Mouse (Mus musculus) G1E (cell line): ENCODE data around the gene M1ap. TPM values are rescaled to one million over a fixed set of nuclear protein-coding genes. Genes with fewer than 3 reads are reported as not detected.
A peak's percentile ranks its signal among the peaks of the same experiment; 100 is the strongest.

Experiments used
- ATAC-seq: 2 replicates; pipeline ENCODE4 v1.8.0; 2016; ENCODE audit warnings: mild to moderate bottlenecking; ENCODE audit not compliant: insufficient number of reproducible peaks, poor library complexity, low FRiP score, severe bottlenecking; ENCODE audit errors: extremely low read depth
- DNase-seq: peaks from one replicate; pipeline ENCODE4 v3.0.0; 2012; ENCODE audit warnings: low spot score
- H3K27me3 ChIP-seq: 2 replicates; pipeline ENCODE4 v1.6.1; 2012; ENCODE audit warnings: mild to moderate bottlenecking, low read length, inconsistent platforms; ENCODE audit not compliant: insufficient read depth
- H3K36me3 ChIP-seq: replicated peaks from 2 replicates; pipeline ENCODE3; 2012; ENCODE audit warnings: mild to moderate bottlenecking, inconsistent platforms
- H3K4me1 ChIP-seq: 2 replicates; pipeline ENCODE4 v1.6.1; 2012; ENCODE audit warnings: low read depth, low read length, inconsistent platforms, mixed read lengths; ENCODE audit not compliant: insufficient read depth
- H3K4me3 ChIP-seq: 2 replicates; pipeline ENCODE4 v1.5.1; 2012; ENCODE audit warnings: low read depth, mild to moderate bottlenecking, inconsistent platforms, low read length, moderate library complexity, mixed read lengths
- H3K9me3 ChIP-seq: replicated peaks from 2 replicates; pipeline ENCODE4 v1.6.1; 2012; ENCODE audit warnings: inconsistent platforms
- CTCF ChIP-seq: IDR thresholded peaks from 2 replicates; pipeline ENCODE4 v1.5.1; 2012; ENCODE audit warnings: low read depth, low read length, inconsistent platforms, mixed read lengths
- GATA1 ChIP-seq: IDR thresholded peaks from 2 replicates; pipeline ENCODE4 v1.6.1; 2012; ENCODE audit warnings: borderline replicate concordance, low read length, inconsistent platforms, mixed read lengths
- GATA2 ChIP-seq: IDR thresholded peaks from 2 replicates; pipeline ENCODE4 v1.6.1; 2012; ENCODE audit warnings: low read depth, low read length, inconsistent platforms, borderline replicate concordance
- POLR2AphosphoS5 ChIP-seq: IDR thresholded peaks from 2 replicates; pipeline ENCODE4 v1.6.1; 2012; ENCODE audit warnings: low read depth, low read length, inconsistent platforms; ENCODE audit not compliant: insufficient replicate concordance
- TAL1 ChIP-seq: conservative IDR thresholded peaks from 2 replicates; pipeline ENCODE4 v1.6.1; 2012; ENCODE audit warnings: low read depth, low read length, inconsistent platforms, mixed read lengths
- polyA plus RNA-seq: library from polyadenylated mRNA; stranded (reverse); fragments of >175 nt; gene quantifications from 2 replicates; pipeline ENCODE4 v1.2.3, GENCODE M21; 2012
- total RNA-seq, 2 experiments: library from RNA; stranded (forward) in 1 of 2; stranded (reverse) in 1 of 2; fragments of 200-1000 nt in 1 of 2; fragments of >200 nt in 1 of 2; fragmentation: Nextera tagmentation in 1 of 2; gene quantifications; 2 replicates each; pipeline ENCODE4 v1.2.3; 2014 to 2017

The M1ap gene
- total and polyA plus RNA-seq, 3 experiments, result 3.3 to 12.3 (median 8.2) TPM

- ATAC-seq (no peak), DNase-seq (no peak)
- TF ChIP-seq POLR2AphosphoS5 (no peak), TAL1 (no peak), CTCF (no peak), GATA1 (no peak), GATA2 (no peak)
- no peaks in the 10 kb centered on the region for H3K4me1 ChIP-seq
- peaks cover 33% of the 10 kb centered on the region for H3K9me3 ChIP-seq
- peaks cover 13% of the 10 kb centered on the region for H3K36me3 ChIP-seq
- H3K27me3 ChIP-seq, result peaks cover 44% of the 10 kb centered on the region
- H3K4me3 ChIP-seq, result peak within 1 kb of the TSS; percentile 23; the same call in 1 of the 2 replicates
These were observed 123.4 kb downstream of the M1ap start, which contains the start of gene Tlx2 for GRCm38 (mm10) chr6:83070247-83070310. TSS of gene Tlx2 (minus strand) at chr6:83070293.

- Histone ChIP-seq H3K4me1 (no peaks in the 10 kb centered on the region; the same call in 1 of the 2 replicates), H3K4me3 (peak overlapping the region; percentile 23; the same call in 1 of the 2 replicates), H3K27me3 (peaks cover 44% of the 10 kb centered on the region), H3K36me3 (peaks cover 11% of the 10 kb centered on the region), H3K9me3 (peaks cover 33% of the 10 kb centered on the region)
- TF ChIP-seq CTCF, result no peak
- TF ChIP-seq GATA1, result no peak
- TF ChIP-seq GATA2, result no peak
- ATAC-seq (no peak), DNase-seq (no peak)
These were observed 123.9 kb downstream of the M1ap start for GRCm38 (mm10) chr6:83070311-83071219.

- peaks cover 44% of the 10 kb centered on the region for H3K27me3 ChIP-seq
- no peak for DNase-seq
- H3K36me3 ChIP-seq, result peaks cover 7% of the 10 kb centered on the region
- H3K9me3 ChIP-seq, result peaks cover 33% of the 10 kb centered on the region
- no peak overlapping the region; the same call in 1 of the 2 replicates for H3K4me3 ChIP-seq
- H3K4me1 ChIP-seq, result no peaks in the 10 kb centered on the region; the same call in 1 of the 2 replicates
- ATAC-seq, result no peak
- TF ChIP-seq TAL1 (no peak), POLR2AphosphoS5 (no peak), CTCF (no peak), GATA2 (no peak), GATA1 (no peak)
These were observed 124.5 kb downstream of the M1ap start for GRCm38 (mm10) chr6:83071220-83071619.

GRCm38 (mm10) chr6:83074979-83075378 is 128.3 kb downstream of the M1ap start:
- Histone ChIP-seq H3K9me3 (peaks cover 15% of the 10 kb centered on the region), H3K27me3 (peaks cover 31% of the 10 kb centered on the region), H3K4me1 (peaks cover 23% of the 10 kb centered on the region), H3K36me3 (peaks cover 11% of the 10 kb centered on the region), H3K4me3 (no peak overlapping the region)
- ATAC-seq (no peak), DNase-seq (no peak)
- TF ChIP-seq GATA1 (no peak), GATA2 (no peak), TAL1 (no peak), CTCF (no peak), POLR2AphosphoS5 (no peak)

- peaks cover 26% of the 10 kb centered on the region for H3K4me1 ChIP-seq
- H3K27me3 ChIP-seq, result peaks cover 4% of the 10 kb centered on the region
- ATAC-seq (peak; percentile 89), DNase-seq (peak; percentile 58)
- TF ChIP-seq GATA1 (no peak), POLR2AphosphoS5 (no peak), CTCF (no peak), TAL1 (no peak), GATA2 (no peak)
- peaks cover 37% of the 10 kb centered on the region for H3K36me3 ChIP-seq
- no peaks in the 10 kb centered on the region for H3K9me3 ChIP-seq
- peak within 1 kb of the TSS; percentile 91 for H3K4me3 ChIP-seq
These were observed 131.1 kb downstream of the M1ap start, which contains the start of gene Pcgf1 for GRCm38 (mm10) chr6:83077630-83078323. TSS of gene Pcgf1 (plus strand) at chr6:83077869.

GRCm38 (mm10) chr6:83078324-83078858 is 131.7 kb downstream of the M1ap start:
- Histone ChIP-seq H3K27me3 (peaks cover 3% of the 10 kb centered on the region), H3K4me1 (peaks cover 26% of the 10 kb centered on the region), H3K36me3 (peaks cover 42% of the 10 kb centered on the region), H3K4me3 (peak overlapping the region; percentile 91), H3K9me3 (no peaks in the 10 kb centered on the region)
- DNase-seq (peak; percentile 99), ATAC-seq (peak; percentile 50; the same call in 1 of the 2 replicates)
- no peak for TF ChIP-seq POLR2AphosphoS5
- no peak for TF ChIP-seq GATA2
- TF ChIP-seq CTCF, result no peak
- TF ChIP-seq GATA1, result no peak
- no peak for TF ChIP-seq TAL1

Other genes starting within 250 kb of the M1ap start
Only the 20 nearest of the 21 such genes appear.
- gene Hk2, start 172.4 kb upstream of the M1ap start, total RNA-seq (2014; fragmentation: Nextera tagmentation), result 42.9 and 52.4 TPM in 2 replicates
- 73.8 and 90.2 TPM in 2 replicates for gene Hk2, start 172.4 kb upstream of the M1ap start, total RNA-seq (2017)
- 6.6 and 8.2 TPM in 2 replicates for gene Hk2, start 172.4 kb upstream of the M1ap start, polyA plus RNA-seq
- gene Sema4f, start 7.1 kb upstream of the M1ap start, total RNA-seq (2014; fragmentation: Nextera tagmentation), result not detected in 2 replicates
- gene Sema4f, start 7.1 kb upstream of the M1ap start, total RNA-seq (2017), result 0.11 TPM in 1 of 2 replicates, not detected in the other
- not detected in 2 replicates for gene Sema4f, start 7.1 kb upstream of the M1ap start, polyA plus RNA-seq
- gene Dok1, start 86.6 kb downstream of the M1ap start, total RNA-seq (2014; fragmentation: Nextera tagmentation), result 5.1 and 7.8 TPM in 2 replicates
- 28.4 and 30.6 TPM in 2 replicates for gene Dok1, start 86.6 kb downstream of the M1ap start, total RNA-seq (2017)
- gene Dok1, start 86.6 kb downstream of the M1ap start, polyA plus RNA-seq, result 78.1 and 82.5 TPM in 2 replicates
- 0.75 and 0.87 TPM in 2 replicates for gene Loxl3, start 87.3 kb downstream of the M1ap start, total RNA-seq (2014; fragmentation: Nextera tagmentation)
- 0.71 and 1.1 TPM in 2 replicates for gene Loxl3, start 87.3 kb downstream of the M1ap start, total RNA-seq (2017)
- gene Loxl3, start 87.3 kb downstream of the M1ap start, polyA plus RNA-seq, result 0.12 and 0.32 TPM in 2 replicates
- gene Aup1, start 107.6 kb downstream of the M1ap start, total RNA-seq (2014; fragmentation: Nextera tagmentation), result 409 and 454 TPM in 2 replicates
- 133 and 163 TPM in 2 replicates for gene Aup1, start 107.6 kb downstream of the M1ap start, total RNA-seq (2017)
- 1,014 and 1,378 TPM in 2 replicates for gene Aup1, start 107.6 kb downstream of the M1ap start, polyA plus RNA-seq
- gene Htra2, start 108.4 kb downstream of the M1ap start, total RNA-seq (2014; fragmentation: Nextera tagmentation), result 36.0 and 39.9 TPM in 2 replicates
- gene Htra2, start 108.4 kb downstream of the M1ap start, total RNA-seq (2017), result 36.7 and 47.0 TPM in 2 replicates
- 35.6 and 36.5 TPM in 2 replicates for gene Htra2, start 108.4 kb downstream of the M1ap start, polyA plus RNA-seq
- gene Dqx1, start 110.9 kb downstream of the M1ap start, total RNA-seq (2014; fragmentation: Nextera tagmentation), result 23.5 and 28.7 TPM in 2 replicates
- gene Dqx1, start 110.9 kb downstream of the M1ap start, total RNA-seq (2017), result 2.5 and 3.8 TPM in 2 replicates
- 1.4 and 2.3 TPM in 2 replicates for gene Dqx1, start 110.9 kb downstream of the M1ap start, polyA plus RNA-seq
- gene Tlx2, start 123.4 kb downstream of the M1ap start, total RNA-seq (2014; fragmentation: Nextera tagmentation), result not detected in 2 replicates
- gene Tlx2, start 123.4 kb downstream of the M1ap start, total RNA-seq (2017), result not detected in 2 replicates
- not detected in 2 replicates for gene Tlx2, start 123.4 kb downstream of the M1ap start, polyA plus RNA-seq
- gene Pcgf1, start 131.0 kb downstream of the M1ap start, total RNA-seq (2014; fragmentation: Nextera tagmentation), result 41.1 and 57.1 TPM in 2 replicates
- gene Pcgf1, start 131.0 kb downstream of the M1ap start, total RNA-seq (2017), result 14.5 and 17.8 TPM in 2 replicates
- gene Pcgf1, start 131.0 kb downstream of the M1ap start, polyA plus RNA-seq, result 8.7 and 10.8 TPM in 2 replicates
- not detected in 2 replicates for gene Lbx2, start 139.5 kb downstream of the M1ap start, total RNA-seq (2014; fragmentation: Nextera tagmentation)
- gene Lbx2, start 139.5 kb downstream of the M1ap start, total RNA-seq (2017), result not detected in 2 replicates
- 0.15 and 0.19 TPM in 2 replicates for gene Lbx2, start 139.5 kb downstream of the M1ap start, polyA plus RNA-seq
- gene Ccdc142, start 154.7 kb downstream of the M1ap start, total RNA-seq (2014; fragmentation: Nextera tagmentation), result 1.0 and 3.4 TPM in 2 replicates
- 4.2 and 4.4 TPM in 2 replicates for gene Ccdc142, start 154.7 kb downstream of the M1ap start, total RNA-seq (2017)
- gene Ccdc142, start 154.7 kb downstream of the M1ap start, polyA plus RNA-seq, result 5.5 and 6.3 TPM in 2 replicates
- gene Gm42688, start 154.7 kb downstream of the M1ap start, total RNA-seq (2014; fragmentation: Nextera tagmentation), result 2.6 and 2.9 TPM in 2 replicates
- gene Gm42688, start 154.7 kb downstream of the M1ap start, total RNA-seq (2017), result 3.9 and 4.3 TPM in 2 replicates
- gene Gm42688, start 154.7 kb downstream of the M1ap start, polyA plus RNA-seq, result 2.5 and 3.4 TPM in 2 replicates
- gene Mrpl53, start 162.1 kb downstream of the M1ap start, total RNA-seq (2014; fragmentation: Nextera tagmentation), result 17.5 and 22.1 TPM in 2 replicates
- 28.5 and 32.5 TPM in 2 replicates for gene Mrpl53, start 162.1 kb downstream of the M1ap start, total RNA-seq (2017)
- 43.2 and 51.2 TPM in 2 replicates for gene Mrpl53, start 162.1 kb downstream of the M1ap start, polyA plus RNA-seq
- 26.5 and 28.3 TPM in 2 replicates for gene Mogs, start 168.6 kb downstream of the M1ap start, total RNA-seq (2014; fragmentation: Nextera tagmentation)
- 44.6 and 47.7 TPM in 2 replicates for gene Mogs, start 168.6 kb downstream of the M1ap start, total RNA-seq (2017)
- 104 and 116 TPM in 2 replicates for gene Mogs, start 168.6 kb downstream of the M1ap start, polyA plus RNA-seq
- 30.8 and 49.1 TPM in 2 replicates for gene Wbp1, start 174.7 kb downstream of the M1ap start, total RNA-seq (2014; fragmentation: Nextera tagmentation)
- 94.7 and 104 TPM in 2 replicates for gene Wbp1, start 174.7 kb downstream of the M1ap start, total RNA-seq (2017)
- 32.3 and 47.9 TPM in 2 replicates for gene Wbp1, start 174.7 kb downstream of the M1ap start, polyA plus RNA-seq
- 19.7 and 20.5 TPM in 2 replicates for gene Ino80b, start 178.5 kb downstream of the M1ap start, total RNA-seq (2014; fragmentation: Nextera tagmentation)
- gene Ino80b, start 178.5 kb downstream of the M1ap start, total RNA-seq (2017), result 21.1 and 27.1 TPM in 2 replicates
- 121 and 171 TPM in 2 replicates for gene Ino80b, start 178.5 kb downstream of the M1ap start, polyA plus RNA-seq
- gene Rtkn, start 188.6 kb downstream of the M1ap start, total RNA-seq (2014; fragmentation: Nextera tagmentation), result 6.8 and 7.6 TPM in 2 replicates
- gene Rtkn, start 188.6 kb downstream of the M1ap start, total RNA-seq (2017), result 4.0 and 4.9 TPM in 2 replicates
- 34.2 and 48.4 TPM in 2 replicates for gene Rtkn, start 188.6 kb downstream of the M1ap start, polyA plus RNA-seq
- gene Wdr54, start 209.5 kb downstream of the M1ap start, total RNA-seq (2014; fragmentation: Nextera tagmentation), result not detected in 2 replicates
- gene Wdr54, start 209.5 kb downstream of the M1ap start, total RNA-seq (2017), result 0.27 TPM in 1 of 2 replicates, not detected in the other
- gene Wdr54, start 209.5 kb downstream of the M1ap start, polyA plus RNA-seq, result not detected in 2 replicates
- not detected in 2 replicates for gene 1700003E16Rik, start 209.5 kb downstream of the M1ap start, total RNA-seq (2014; fragmentation: Nextera tagmentation)
- gene 1700003E16Rik, start 209.5 kb downstream of the M1ap start, total RNA-seq (2017), result 0.12 and 0.16 TPM in 2 replicates
- gene 1700003E16Rik, start 209.5 kb downstream of the M1ap start, polyA plus RNA-seq, result not detected in 2 replicates
- 83.0 and 86.3 TPM in 2 replicates for gene Dctn1, start 219.0 kb downstream of the M1ap start, total RNA-seq (2014; fragmentation: Nextera tagmentation)
- 31.0 and 51.6 TPM in 2 replicates for gene Dctn1, start 219.0 kb downstream of the M1ap start, total RNA-seq (2017)
- 243 and 444 TPM in 2 replicates for gene Dctn1, start 219.0 kb downstream of the M1ap start, polyA plus RNA-seq